Mouse (Mus musculus) forebrain, postnatal 0 days (tissue): ENCODE measurements around the gene Clmp. TPM values are rescaled to one million over a fixed set of nuclear protein-coding genes. Genes with fewer than 3 reads are reported as not detected.
A peak's percentile ranks its signal among the peaks of the same experiment; 100 is the strongest.

Source experiments
- ATAC-seq: fragments of 200-750 bp; cut with Nextera tagmentation; 2 replicates; pipeline ENCODE4 v1.8.0; 2017; ENCODE audit warnings: mild to moderate bottlenecking, moderate library complexity
- DNase-seq: peaks from one replicate; pipeline ENCODE4 v3.0.0-alpha.2; 2015
- H3K27ac ChIP-seq: fragments of 300-500 bp; sonication (generic); 2 replicates; pipeline ENCODE4 v1.5.1; 2014; ENCODE audit warnings: low read depth, mild to moderate bottlenecking, antibody characterized with exemption, low read length, moderate library complexity, mixed read lengths
- H3K27me3 ChIP-seq: fragments of 300-500 bp; sonication (generic); 2 replicates; pipeline ENCODE4 v1.6.1; 2014; ENCODE audit warnings: mild to moderate bottlenecking, low read length, mixed read lengths; ENCODE audit not compliant: insufficient read depth
- H3K36me3 ChIP-seq: fragments of 300-500 bp; sonication (generic); 2 replicates; pipeline ENCODE4 v1.6.1; 2014; ENCODE audit warnings: mild to moderate bottlenecking, moderate library complexity; ENCODE audit not compliant: insufficient read depth
- H3K4me1 ChIP-seq: fragments of 300-500 bp; sonication (generic); 2 replicates; pipeline ENCODE4 v1.6.1; 2014; ENCODE audit warnings: antibody characterized with exemption; ENCODE audit not compliant: insufficient read depth
- H3K4me2 ChIP-seq: fragments of 300-500 bp; sonication (generic); 2 replicates; pipeline ENCODE4 v1.6.1; 2014; ENCODE audit warnings: low read depth, mild to moderate bottlenecking, moderate library complexity
- H3K4me3 ChIP-seq: fragments of 300-500 bp; sonication (generic); 2 replicates; pipeline ENCODE4 v1.5.1; 2014; ENCODE audit warnings: low read depth, low read length, mixed read lengths
- H3K9ac ChIP-seq: fragments of 300-500 bp; sonication (generic); 2 replicates; pipeline ENCODE4 v1.6.1; 2014; ENCODE audit warnings: mild to moderate bottlenecking
- H3K9me3 ChIP-seq: fragments of 300-500 bp; sonication (generic); 2 replicates; pipeline ENCODE4 v1.6.1; 2016; ENCODE audit warnings: low read length
- CTCF ChIP-seq: sonication (generic); IDR thresholded peaks from 2 replicates; pipeline ENCODE4 v1.5.1; 2016; ENCODE audit warnings: antibody characterized with exemption, control low read depth, low read depth
- WGBS: fragments of 180-500 bp; shearing (Covaris S2); extraction: QIAGEN DNeasy Blood & Tissue Kit; methylation state at CpG from one replicate; pipeline ENCODE4 v1.1.7; 2014; 5-methylcytosine and 5-hydroxymethylcytosine counted together
- polyA plus RNA-seq: library from polyadenylated mRNA; unstranded; fragments of >200 nt; fragmentation: Nextera tagmentation; extraction: Ambion mirVana; gene quantifications from 2 replicates; pipeline ENCODE4 v1.2.1, GENCODE M21; 2015
- total RNA-seq: library from RNA; depleted of rRNA; stranded (reverse); fragments of >200 nt; gene quantifications from 2 replicates; pipeline ENCODE4 v1.2.3, GENCODE M21; 2014

The Clmp gene
- total and polyA plus RNA-seq, 2 experiments from 2014 or later, result 53.5 to 75.4 TPM

DNA sequence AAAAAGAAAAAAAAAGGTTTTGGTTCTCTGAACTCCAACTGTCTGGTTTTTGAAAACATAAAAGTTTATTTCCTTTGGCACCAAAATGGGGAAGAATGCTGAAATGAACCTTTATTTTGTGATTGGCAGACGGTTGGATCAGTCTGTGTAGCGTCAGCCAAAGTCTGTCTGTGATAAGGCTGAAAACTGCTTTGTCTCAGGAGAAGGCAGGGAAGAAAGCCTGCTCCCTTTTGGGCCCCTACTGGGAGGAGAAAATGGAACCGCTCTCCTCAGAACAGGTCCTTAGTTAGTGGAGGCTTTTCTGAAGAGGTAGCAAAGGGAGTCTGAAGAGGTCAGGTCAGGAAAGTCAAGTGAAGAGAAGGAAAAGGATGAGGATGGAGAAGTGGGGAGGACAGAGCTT lies 7.3 kb downstream of the Clmp start:
- 10% methylated on average over 3 of the region's 3 CpGs for WGBS
- H3K27ac ChIP-seq, result peak overlapping the region; percentile 60
- DNase-seq (peak; percentile 54), ATAC-seq (peak; percentile 69; the same call in 1 of the 2 replicates)
- H3K9ac ChIP-seq, result no peak overlapping the region
- H3K9me3 ChIP-seq, result no peaks in the 10 kb centered on the region
- H3K4me2 ChIP-seq, result peak overlapping the region; percentile 15; the same call in 1 of the 2 replicates
- H3K36me3 ChIP-seq, result peaks cover 7% of the 10 kb centered on the region; the same call in 1 of the 2 replicates
- TF ChIP-seq CTCF, result no peak
- no peaks in the 10 kb centered on the region for H3K27me3 ChIP-seq
- H3K4me3 ChIP-seq, result no peak overlapping the region
- peaks cover 30% of the 10 kb centered on the region for H3K4me1 ChIP-seq

DNA sequence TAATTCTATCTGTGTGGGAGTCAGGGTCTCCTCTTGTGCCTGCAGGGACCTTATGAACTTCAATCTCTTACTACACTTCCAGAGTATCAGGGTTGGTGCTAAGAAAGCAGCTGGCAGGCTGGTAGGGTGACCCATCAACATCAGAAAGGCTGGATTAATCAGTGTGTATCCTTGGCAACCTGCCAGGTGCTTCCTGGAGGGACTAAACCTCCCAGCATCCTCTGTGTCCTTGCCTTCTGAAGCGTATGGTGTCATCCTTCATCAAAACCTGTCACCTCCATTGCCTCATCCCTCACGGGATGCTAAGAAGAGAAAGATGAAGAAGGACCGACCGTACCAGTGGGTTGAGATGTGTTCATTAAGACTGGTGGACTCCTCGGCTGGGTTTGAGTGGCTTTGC lies 8.0 kb downstream of the Clmp start:
- 0 out of 2 replicates have a peak overlapping the region, but pooled peaks have one; percentile 15 for H3K4me2 ChIP-seq
- ATAC-seq, result peak; percentile 14; the same call in 1 of the 2 replicates
- TF ChIP-seq CTCF, result no peak

DNA sequence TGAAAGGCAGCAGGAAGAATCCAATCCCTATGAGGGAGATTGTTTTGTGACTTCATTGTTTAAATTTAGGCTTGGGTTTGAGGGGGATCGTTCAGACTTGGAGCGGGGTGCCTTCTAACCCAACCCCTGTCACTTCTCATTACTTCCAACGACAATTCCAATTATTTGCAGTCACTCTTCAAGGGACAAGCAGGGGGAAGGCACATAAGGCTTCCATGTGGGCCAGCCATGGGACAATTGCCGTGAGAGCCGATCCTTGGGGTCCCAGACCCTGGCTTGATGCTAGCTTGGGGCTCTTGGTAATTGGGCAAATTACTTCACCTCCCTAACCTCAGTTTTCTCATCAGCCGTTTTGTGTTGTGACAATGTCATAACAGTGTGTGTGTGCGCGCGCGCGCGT lies 8.5 kb downstream of the Clmp start:
- no peak for TF ChIP-seq CTCF
- ATAC-seq (peak; percentile 32; the same call in 1 of the 2 replicates), DNase-seq (peak; percentile 16)
- H3K27me3 ChIP-seq, result no peaks in the 10 kb centered on the region
- 0 out of 2 replicates have a peak overlapping the region, but pooled peaks have one; percentile 60 for H3K27ac ChIP-seq
- H3K9me3 ChIP-seq, result no peaks in the 10 kb centered on the region
- H3K4me3 ChIP-seq, result no peak overlapping the region
- peaks cover 23% of the 10 kb centered on the region for H3K4me1 ChIP-seq
- no peak overlapping the region for H3K4me2 ChIP-seq
- WGBS, result 46% methylated on average over 12 of the region's 12 CpGs
- H3K36me3 ChIP-seq, result peaks cover 7% of the 10 kb centered on the region; the same call in 1 of the 2 replicates
- H3K9ac ChIP-seq, result no peak overlapping the region

More for the DNA sequence above, 8.0 kb downstream of the Clmp start:
- peak; percentile 59 for DNase-seq
- Histone ChIP-seq H3K4me1 (peaks cover 26% of the 10 kb centered on the region), H3K36me3 (peaks cover 7% of the 10 kb centered on the region; the same call in 1 of the 2 replicates), H3K27ac (peak overlapping the region; percentile 60), H3K27me3 (no peaks in the 10 kb centered on the region), H3K4me3 (no peak overlapping the region), H3K9me3 (no peaks in the 10 kb centered on the region), H3K9ac (no peak overlapping the region)
- WGBS, result 42% methylated on average over 5 of the region's 5 CpGs

DNA sequence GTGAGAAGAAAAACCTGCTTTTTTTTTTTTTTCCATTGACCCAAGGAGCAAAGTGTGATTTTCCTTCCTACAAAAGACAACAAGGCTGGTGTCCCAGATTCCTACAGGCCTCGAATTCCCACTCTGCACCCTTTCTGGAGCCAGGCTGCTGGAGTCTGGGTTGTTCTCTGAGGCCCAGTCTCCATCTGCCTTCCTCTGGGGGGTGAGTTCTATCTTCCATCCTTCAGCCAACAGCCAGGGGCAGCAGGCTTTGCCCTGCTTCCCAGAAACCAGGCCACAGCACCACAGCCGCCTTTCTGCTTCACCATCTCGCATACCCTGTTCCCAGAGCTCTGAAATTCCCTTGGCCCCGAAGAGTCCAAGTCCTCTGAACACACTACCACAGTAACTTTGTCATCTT lies 10.3 kb downstream of the Clmp start:
- no peak for ATAC-seq
- H3K9ac ChIP-seq, result no peak overlapping the region
- 92% methylated on average over 4 of the region's 4 CpGs for WGBS

DNA sequence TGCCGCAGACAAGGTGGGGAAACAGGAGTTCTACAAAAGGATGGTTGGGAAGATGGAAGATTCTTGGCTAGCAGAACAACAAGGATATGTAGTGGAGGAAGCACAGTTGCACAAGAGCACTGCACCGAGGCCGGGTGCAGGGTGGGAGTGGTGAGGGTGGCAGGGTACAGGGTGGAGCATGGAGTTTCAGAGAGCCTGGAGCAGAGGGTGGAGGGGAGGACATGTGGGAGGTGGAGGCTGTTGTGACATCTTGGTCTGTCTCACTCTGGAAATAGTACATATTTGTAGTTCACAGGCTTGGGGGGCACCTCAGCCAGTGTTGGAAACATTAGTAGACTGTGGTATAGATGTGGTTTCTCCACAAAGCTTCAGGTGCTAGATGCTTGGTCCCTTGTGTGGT lies 13.4 kb downstream of the Clmp start:
- DNase-seq (no peak), ATAC-seq (no peak)
- H3K9ac ChIP-seq, result no peak overlapping the region
- H3K4me3 ChIP-seq, result no peak overlapping the region
- no peak overlapping the region for H3K27ac ChIP-seq
- H3K4me1 ChIP-seq, result peaks cover 7% of the 10 kb centered on the region; the same call in 1 of the 2 replicates
- WGBS, result 90% methylated on average over 3 of the region's 3 CpGs
- H3K36me3 ChIP-seq, result peaks cover 7% of the 10 kb centered on the region; the same call in 1 of the 2 replicates
- H3K4me2 ChIP-seq, result no peak overlapping the region
- no peaks in the 10 kb centered on the region for H3K27me3 ChIP-seq
- TF ChIP-seq CTCF, result no peak
- no peaks in the 10 kb centered on the region for H3K9me3 ChIP-seq

More for the DNA sequence above, 10.3 kb downstream of the Clmp start:
- TF ChIP-seq CTCF, result no peak
- no peak for DNase-seq
- H3K4me1 ChIP-seq, result peaks cover 21% of the 10 kb centered on the region
- no peak overlapping the region for H3K4me3 ChIP-seq
- H3K27ac ChIP-seq, result no peak overlapping the region
- peaks cover 7% of the 10 kb centered on the region; the same call in 1 of the 2 replicates for H3K36me3 ChIP-seq
- H3K27me3 ChIP-seq, result no peaks in the 10 kb centered on the region
- H3K4me2 ChIP-seq, result no peak overlapping the region
- no peaks in the 10 kb centered on the region for H3K9me3 ChIP-seq

DNA sequence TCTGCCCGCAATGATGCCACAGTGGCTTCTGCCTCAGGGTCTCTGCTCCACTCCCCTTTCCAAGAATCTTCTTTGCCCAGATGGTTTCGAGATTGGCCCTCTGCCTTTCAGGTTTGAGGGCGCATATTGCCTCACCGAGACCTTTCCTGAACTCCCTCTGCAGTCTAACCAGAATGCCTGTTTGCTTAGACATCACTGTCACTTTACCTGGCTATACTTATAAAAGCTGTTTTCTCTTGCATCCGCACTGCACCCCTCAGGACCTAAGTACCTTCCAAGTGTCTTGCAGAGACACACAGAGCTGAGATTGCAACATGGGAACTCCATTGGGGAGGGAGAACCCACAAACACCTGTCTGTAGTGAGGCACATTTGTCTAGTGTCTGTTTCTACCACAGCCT lies 14.5 kb downstream of the Clmp start:
- no peak overlapping the region for H3K9ac ChIP-seq
- H3K27me3 ChIP-seq, result no peaks in the 10 kb centered on the region
- ATAC-seq (no peak), DNase-seq (no peak)
- no peak overlapping the region for H3K27ac ChIP-seq
- H3K9me3 ChIP-seq, result no peaks in the 10 kb centered on the region
- 90% methylated on average over 5 of the region's 5 CpGs for WGBS
- H3K4me3 ChIP-seq, result no peak overlapping the region
- peaks cover 7% of the 10 kb centered on the region; the same call in 1 of the 2 replicates for H3K36me3 ChIP-seq
- no peaks in the 10 kb centered on the region for H3K4me1 ChIP-seq
- H3K4me2 ChIP-seq, result no peak overlapping the region
- TF ChIP-seq CTCF, result no peak

DNA sequence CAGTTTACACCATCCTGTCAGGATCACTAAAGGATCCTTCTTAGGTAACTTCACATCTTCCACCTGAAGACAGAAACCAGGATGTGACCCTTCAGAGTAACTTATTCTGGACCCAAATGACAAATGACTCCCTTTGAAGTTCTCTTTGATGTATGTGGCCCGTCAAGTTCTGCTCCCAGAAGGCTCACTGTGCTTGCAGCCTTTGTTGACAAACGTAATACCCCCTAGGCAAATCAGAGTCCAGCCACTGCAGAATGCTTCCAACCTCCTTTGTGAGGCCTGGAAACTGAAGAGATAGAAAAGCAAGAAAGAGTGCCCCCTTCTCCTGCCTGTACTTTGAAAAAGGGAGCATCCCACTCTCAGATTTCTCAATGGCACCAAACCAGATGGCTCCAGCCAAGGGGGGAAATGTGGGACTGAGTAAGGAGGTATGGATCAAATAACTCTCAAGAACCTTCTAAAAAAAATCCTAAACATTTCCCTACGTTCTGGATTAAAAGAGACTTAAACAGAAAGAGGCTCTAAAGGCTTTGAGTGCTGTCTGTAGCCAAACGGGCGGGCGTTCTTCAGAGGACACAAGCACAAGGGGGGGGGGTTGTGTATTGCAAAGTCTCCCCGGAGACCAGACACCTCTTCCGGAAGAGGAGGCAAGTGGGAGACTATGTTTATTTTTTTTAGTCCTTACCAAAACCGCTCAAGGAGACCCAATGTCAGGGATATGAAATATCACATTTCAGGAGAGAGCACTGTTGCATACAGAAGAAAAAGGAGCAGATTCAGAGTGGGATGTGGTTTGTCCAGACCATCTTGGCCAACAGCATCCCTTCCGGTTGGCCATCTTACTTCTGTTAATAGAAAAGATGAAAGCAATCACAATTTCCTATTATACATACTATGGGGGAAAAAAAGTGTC lies 18.9 kb downstream of the Clmp start:
- Histone ChIP-seq H3K4me1 (peaks cover 13% of the 10 kb centered on the region; the same call in 1 of the 2 replicates), H3K4me2 (no peak overlapping the region), H3K27me3 (no peaks in the 10 kb centered on the region), H3K36me3 (no peaks in the 10 kb centered on the region), H3K4me3 (no peak overlapping the region), H3K9me3 (no peaks in the 10 kb centered on the region), H3K9ac (no peak overlapping the region), H3K27ac (no peak overlapping the region)
- DNase-seq (no peak), ATAC-seq (no peak)
- WGBS, result 61% methylated on average over 10 of the region's 10 CpGs
- TF ChIP-seq CTCF, result no peak
